Mouse (Mus musculus) testis, postnatal 14 days (tissue): Measurements from ENCODE around the gene Magi2.

ENCODE experiments used
- DNase-seq: peaks from one replicate; pipeline ENCODE4 v3.0.0; 2021; ENCODE audit warnings: low spot score

Magi2 gene

DNA sequence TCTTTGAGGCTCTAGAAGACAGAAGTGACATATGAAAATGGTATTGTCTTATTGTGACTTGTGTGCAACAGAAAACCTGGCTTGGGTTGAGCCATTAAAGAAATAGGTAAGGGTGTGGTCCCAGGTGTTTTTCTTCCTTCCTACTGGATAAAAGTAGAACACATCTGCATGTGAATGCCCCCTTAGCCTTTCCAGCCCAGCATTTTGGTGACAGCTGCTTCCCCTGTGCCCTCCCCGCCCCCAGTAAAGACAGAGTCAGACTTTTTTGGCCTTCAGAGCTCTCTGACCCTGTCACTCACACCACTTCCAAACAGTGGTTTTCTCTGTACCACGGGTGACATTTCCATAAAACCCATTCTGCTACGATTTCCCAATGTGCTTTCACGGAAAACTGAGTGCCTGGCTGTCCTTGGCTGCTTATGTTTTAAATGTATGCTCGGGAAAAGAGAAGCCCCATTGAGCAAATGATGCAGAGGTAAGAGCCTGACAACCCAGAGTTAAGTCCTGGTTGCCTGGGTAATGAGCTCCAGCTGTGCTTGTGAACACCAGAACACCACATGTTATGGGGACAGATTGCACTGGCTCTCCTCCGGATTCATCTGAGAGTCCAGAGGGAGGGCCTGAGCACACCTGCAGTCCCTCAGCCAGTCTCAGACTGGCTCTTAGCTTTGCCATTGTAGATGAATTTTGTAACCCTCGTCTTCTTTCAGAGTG is 1377.1 kb downstream of the Magi2 start:
- DNase-seq = no peak

DNA sequence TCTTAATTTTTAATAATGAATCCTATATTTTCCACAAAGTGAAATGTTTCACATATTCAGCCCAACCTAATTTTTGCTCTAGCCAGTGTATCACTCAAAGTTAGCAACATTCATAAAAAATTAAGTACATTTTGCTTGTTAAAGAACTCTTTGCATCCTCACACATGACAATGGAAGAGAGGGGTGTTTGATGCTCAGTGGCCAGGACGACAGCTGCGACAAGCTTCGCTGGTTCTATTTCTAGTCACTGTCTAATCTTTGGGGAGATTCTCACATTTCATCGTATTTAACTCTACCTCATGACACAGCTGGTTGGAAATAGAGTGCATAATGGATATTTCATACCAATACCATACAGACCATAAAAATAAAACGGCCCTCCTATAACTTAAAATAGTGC is 1379.7 kb downstream of the Magi2 start:
- DNase-seq = no peak

DNA sequence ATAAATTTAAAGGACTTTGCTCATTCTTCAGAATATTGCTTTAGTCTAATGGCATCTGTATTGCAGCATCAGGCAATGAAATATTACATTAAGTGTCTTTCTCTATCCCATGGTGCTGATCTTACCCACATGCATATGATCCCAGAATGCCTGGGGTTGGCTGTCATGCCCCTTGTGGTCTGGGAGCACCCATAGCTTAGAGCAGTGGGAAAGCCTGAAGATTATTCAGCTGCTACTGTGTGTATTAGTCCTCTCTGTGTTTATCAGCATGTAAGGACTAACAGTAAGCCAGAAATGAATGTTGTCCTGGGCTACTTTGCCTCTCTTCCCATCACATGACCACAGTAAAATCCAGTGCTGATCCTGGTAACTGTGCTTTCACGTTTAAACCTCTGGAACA is 1380.7 kb downstream of the Magi2 start:
- no peak for DNase-seq

DNA sequence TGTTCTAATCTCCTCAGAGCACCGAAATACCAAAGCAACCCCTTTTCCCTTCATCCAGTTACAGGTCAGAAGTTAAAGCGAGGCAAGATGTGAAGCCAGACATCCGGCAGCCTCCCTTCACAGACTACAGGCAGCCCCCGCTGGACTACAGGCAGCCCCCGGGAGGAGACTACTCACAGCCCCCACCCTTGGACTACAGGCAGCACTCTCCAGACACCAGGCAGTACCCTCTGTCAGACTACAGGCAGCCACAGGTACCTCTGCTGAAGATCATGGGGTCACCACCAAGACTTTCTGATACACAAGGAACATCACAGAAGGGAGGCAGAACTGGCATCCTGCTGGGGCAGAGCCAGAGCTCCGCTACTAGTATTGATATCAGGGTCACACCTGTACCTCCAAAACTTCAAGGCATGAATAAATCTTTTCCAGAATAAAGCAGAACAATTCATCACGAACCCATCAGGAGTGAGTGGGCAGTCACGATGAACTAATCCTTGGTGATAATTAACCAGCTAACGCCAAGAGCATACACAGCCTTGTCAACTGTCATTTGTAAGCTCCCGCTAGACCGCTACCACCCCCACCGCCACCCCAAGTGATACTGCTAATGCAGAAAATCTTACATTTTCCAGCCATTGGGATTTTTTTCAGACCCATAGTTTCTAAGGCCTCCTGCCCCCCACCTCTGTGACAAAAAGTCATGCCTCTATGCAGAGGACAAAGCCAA is 1382.5 kb downstream of the Magi2 start:
- no peak for DNase-seq

DNA sequence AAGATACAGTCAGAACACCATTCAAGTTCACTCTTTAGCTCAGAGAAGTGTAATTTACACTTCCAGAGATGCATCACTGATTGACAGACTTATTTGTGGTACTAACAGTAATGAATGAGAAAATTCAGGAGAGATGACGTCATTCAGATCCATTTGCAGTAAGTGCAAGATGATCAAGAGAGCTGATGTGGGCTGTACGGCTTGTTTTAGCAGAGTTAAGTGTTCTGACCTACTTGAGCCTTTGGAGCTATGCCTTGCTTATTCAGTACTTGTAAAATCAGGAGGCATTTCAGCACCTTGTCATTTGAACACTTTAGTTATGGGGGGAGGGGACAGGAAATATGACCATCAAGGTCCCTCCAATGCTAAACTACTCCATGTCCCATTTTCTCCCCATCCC is 1383.8 kb downstream of the Magi2 start:
- no peak for DNase-seq

DNA sequence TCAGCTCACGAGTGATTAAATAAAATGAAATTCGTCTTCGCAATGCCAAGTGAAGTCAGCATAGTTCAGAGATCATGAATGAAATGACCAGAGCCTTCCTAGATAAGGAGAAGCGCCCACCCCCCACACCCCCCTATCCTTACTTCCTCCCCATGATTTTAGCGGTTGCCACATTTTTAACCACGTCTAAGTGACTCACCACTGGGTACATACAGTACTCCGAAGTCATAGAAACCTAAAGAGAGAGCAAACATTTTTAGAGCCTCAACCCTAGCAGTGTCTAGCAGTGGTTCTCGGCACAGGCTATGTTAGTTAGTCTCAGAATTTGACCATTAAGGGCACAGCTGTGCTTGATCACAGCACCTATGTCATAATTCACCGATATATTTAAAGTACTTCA is 1385.8 kb downstream of the Magi2 start:
- DNase-seq = no peak

DNA sequence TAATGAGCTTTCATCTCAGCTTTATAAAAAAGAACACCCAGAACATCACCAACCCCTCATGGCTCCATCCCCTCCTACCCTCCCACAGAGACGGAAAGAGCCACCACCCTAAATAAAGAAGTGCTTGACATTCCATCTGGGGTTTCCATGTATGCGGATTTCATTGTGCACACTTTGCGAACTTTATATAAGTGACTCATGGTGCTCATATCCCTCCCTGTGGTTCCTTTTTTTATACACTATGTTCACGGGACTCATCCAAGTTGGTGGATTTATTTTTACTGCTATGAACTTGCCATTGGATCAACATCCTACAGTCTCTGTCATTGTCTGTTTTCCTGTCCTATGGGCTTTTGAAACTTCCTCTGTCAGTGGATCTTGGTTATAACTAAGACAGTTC is 1388.1 kb downstream of the Magi2 start:
- no peak for DNase-seq

DNA sequence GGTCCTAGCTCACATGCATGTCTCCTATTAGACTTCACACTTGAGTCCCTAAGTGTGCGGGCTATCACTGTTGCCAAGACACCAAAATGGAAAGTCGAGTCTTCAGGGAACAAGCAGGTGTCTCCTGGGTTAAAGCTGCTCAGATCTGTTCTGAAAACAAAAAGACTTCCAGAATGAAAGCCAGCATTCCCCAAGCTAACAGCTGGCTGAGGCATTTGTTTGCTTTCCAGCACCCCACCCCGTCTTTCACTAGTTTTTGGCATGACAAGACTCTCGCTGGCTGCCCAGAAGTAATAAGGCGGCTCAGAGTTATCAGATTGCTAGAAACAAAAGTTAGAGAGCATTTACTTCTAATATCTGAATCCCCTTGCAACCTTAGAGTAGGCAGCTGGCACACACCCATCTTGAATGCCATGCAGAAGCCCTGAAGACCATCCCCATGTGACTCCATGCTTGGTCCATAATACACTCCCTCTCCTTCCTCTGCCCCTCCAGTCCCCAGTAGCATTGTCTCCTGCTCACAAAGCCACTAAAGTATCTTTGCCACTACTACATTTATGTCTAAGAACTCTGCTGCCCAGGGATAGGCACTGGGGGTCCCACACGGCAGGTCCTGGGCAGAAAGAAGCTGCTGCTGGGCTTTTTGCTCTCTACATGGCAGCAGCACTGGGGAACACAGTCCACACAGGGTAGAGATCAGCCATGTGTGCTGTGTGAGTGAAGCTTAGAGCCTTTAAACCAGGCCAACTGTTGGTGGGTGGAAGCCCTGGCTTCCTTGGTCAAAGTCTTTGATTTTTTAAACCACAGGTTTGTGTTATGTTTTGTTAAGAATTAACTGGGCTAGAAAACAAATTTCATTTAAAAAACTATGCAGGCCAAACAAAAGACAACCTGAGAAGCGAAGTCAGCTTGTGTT is 1394.0 kb downstream of the Magi2 start:
- DNase-seq = no peak

DNA sequence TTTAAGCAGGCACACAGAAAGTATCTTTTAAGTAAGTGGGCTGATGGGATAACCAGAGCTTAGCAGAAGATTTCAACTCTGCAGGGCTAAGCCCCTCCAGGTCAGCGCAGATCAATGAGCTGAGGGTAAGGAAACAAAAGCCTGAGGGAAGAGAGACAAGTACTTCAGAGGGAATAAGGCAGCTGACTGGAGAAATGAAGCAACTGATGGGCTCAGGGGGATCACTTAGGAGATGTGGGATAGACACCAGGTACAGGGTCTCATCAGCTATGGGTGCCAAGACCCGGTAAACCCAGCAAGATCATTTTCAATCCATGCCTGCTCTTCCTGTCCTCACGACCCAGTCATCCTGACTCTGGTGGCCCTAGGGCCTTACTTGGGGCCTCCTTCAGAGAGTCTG is 1395.6 kb downstream of the Magi2 start:
- no peak for DNase-seq

DNA sequence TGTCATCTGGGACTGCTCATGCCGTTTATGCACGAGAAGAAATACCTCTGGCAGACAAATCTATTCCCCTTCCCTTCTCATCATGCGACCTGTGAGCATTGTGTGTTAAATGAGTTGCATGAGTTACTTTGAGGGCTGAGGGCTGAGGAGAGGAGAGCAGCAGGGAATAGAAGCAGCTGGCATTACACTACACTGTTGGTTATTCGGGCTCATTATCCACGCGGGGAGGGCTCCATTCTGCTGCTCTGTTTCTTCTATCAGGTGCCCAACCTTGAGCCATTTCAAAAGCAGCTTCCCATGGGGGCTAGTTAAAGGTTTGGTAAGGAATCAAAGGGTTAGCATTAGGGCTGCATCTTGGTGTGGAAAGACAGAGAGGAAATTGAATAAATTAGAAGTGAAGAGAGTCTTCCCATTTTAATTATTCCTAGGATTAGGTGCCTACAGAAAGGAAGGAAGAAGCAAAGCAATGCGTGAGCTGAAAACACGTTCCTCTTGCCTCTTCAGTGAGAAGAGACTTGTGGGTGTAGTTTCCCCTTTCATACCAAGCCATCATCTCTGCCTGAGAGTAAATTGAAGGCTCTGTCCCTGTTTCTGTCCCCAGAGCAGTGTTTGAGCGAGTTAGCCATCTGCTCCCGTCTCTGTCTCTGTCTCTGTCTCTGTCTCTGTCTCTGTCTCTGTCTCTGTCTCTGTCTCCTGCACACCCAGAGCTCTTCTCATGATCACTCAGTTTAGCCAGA is 1396.2 kb downstream of the Magi2 start:
- DNase-seq = no peak

DNA sequence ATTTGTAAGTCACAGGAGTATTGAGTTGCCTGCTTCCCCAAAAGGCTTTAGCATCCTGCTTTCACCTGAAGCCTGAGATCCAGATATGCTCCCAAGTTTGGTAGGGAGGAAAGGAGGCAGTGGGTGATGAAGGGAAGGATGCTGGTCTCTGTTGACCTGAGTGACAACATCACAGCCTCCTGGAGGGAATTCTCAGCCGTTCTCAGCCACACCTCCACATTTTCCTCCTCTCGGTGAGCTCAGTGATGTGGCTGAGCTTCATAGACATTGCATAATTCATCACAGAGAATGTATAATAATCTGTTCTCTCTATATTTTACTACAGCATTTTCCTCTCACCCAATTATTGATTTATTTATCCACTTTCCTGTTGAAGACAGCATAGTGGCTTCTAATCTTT is 1398.3 kb downstream of the Magi2 start:
- DNase-seq = no peak

DNA sequence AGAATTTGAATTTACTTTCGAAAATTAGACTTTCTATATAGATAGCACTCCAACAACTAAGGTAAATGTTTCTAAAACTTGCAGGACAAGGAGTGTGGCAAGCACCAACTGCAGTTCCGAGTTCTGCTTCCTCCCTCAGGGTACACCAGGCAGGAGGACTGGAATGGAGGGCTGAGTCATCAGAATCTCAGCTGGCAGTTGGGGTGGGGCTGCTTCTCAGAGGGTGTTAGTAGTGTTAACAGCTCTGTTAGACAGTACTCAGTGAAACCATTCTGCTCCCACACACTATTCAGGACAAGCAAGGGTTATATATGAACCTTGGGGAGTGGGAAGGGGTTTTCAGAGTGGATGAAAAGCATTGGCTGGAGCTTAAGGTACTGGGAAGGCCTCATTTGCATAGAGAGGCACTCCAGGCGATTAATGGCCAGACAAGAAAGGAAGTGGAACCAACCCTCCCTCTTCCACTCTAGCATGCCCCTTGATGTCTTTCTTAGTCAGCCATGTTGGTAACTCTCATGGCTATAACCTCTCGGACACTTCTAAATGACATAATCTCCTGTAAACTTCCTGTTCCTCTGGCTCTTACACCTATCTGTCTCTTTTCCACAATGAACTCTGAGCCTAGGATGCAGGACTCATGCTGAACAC is 1402.2 kb downstream of the Magi2 start:
- no peak for DNase-seq

DNA sequence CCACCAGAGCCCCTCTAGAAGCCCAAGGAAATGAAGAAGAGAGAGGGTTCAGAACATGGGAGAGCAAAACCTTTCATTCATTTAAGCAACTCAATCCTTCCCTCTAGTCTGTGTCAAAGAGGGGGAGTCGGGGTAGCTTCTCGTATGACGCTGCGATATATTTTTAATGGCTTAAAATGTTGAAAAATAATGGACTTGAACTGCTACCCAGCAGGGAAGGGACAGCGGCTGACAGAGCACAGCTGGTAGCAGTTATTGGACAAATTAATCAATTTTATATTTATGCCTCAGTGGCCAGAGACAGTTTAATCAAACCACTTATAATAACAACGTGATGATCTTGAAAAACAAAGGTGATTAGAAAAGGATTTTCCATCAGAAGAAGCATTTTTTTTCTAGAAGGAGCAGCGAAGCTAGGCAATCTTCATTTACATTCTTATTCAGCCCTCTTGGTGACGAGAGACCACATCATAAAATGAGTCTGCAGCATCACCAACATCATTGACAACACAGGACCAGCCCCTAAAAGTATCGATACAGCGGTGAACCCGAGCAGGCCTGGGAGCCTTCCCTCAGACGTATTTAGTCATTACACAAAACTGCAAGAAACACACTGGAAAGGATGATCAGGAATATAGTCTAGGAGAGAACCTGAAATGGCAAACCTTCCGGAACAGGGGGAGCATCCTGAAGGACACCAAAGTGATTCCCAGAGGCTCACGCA is 1407.4 kb downstream of the Magi2 start:
- DNase-seq = no peak

DNA sequence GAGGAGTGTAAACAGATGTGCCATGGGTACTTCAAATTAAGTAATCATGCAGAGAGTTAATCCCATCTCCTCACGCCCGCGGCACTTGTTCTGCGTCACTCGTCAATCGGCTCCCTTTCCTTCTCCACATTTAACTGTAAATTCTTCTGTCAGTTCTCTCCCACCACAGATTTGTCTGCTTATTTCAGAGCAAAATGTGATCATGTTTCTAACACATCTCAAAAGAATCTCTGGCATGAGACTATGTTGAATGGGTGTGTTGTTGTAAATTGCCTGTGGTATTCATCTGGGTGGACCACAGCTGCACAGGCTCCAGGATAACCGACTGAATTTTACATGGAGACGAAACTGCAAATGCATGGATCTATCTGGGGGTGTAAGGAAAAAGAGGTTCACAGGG is 1408.0 kb downstream of the Magi2 start:
- DNase-seq = no peak

DNA sequence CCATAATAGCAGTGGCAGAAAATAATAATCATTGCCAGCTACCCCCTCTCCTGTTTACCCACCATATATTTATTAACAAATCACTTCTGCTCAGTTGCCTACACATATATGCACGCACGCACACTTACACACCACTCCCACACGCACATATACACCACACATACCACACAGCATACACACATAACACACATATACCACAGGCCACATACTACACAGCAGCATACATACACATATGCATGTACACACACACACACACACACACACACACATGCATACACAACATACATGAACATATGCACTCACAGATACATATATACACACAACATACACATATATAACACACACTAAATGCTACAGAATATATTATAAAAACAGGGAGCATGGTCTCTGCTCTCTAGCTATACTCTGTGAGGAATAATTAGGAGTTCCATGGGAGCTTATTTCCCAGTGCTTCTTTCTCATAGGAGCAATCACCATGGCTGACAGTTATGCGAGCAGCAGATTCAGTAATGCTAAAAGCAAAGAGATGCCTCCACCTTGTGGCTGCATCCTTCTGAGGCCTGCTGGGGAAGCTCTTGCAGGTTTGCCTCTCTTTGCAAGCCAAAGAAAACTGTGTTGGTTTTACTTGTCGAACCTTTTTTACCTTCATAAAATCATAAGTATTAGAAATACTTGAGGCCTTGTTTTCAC is 1410.6 kb downstream of the Magi2 start:
- no peak for DNase-seq

DNA sequence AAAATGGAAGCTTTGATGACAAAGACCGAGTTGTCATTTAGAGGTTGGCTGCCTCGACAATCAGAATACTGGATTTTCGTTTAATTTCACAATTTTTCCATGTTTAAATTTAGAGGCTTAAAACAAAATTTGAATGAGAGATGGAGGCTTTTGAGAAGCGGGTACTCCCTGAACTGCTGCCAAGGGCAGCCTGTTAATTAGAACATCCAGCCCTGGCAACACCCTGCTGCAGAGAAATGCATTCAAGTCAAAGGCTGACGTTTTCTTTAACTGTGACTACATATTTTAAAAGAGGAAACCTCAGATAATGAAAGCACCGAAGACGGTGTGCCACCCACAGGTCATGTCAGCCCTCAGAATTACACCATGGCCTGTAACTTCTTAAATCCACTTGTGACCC is 1415.4 kb downstream of the Magi2 start:
- no peak for DNase-seq

DNA sequence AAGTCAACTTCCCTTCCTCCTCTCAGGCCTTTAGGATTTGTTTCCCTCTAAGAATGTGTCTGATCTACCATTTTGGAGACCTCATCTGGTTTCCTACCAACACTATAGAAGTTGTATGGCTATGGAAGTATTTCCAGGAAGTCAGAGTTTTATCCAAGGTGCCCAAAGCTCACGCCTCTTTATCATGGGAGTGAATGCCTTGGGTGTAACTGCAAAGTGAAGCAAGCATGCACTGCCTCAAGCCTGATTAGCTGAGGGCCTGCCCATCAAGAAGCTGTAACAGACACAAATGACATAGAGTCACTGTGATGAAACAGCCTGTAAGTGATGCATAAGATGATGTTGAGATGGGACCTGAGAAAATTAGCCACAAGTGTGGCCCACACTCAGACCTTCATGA is 1416.9 kb downstream of the Magi2 start:
- no peak for DNase-seq

DNA sequence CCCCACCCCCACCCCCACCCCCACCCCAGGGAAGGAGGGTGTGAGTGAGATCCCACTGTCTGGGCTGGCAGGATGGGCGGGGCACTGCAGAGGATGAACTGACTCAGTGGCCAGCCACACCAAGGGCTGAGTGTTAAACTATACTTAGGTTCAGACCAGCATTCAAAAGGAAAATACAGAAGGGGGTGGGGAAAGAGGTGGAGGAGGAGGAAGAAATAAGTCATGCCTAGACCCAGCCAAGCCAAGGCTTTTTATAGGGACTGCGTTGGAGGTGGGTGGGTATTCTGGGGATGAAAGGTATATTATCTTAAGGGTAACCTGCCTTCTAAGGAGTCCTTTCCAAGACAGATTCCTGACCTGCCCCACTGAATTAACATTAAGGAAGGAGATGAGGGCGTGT is 1420.1 kb downstream of the Magi2 start:
- no peak for DNase-seq

DNA sequence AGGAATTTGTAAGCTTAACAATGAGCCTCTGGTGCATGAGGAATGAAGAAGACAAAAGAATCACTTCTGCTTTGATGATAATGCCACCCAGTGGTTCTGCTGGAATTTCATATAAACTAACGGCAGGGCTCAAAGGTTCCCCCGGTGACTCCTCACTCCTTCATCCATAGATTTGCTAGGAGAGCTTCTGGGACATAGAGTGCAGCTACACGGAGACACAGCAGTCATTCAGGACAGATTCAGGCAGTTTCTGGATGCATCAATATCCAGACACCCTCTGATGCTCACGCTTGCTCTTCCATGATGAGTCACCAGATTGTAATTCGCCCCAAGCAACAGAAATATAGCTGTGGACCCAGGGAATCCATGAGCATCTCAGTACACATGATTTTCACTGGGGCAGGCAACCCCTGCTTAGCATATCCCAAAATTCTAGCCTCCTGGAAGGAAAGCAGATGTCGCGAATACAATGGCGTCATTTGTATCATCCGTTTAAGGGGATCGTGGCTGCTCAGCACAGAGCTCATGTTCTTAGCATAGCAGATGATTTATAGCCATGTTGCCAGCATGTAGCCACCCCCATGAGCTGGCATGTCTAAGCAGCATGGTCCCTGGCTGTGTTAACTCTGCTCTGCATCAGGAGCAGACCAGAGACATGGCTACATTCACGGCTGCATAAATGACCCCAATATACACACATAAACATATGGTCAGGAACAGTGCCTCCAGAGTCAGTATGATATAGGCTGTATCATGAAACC is 1426.8 kb downstream of the Magi2 start:
- no peak for DNase-seq
